Mouse (Mus musculus) 416B (cell line): ENCODE data around the gene Eef2.
A peak's percentile ranks its signal among the peaks of the same experiment; 100 is the strongest.
"Not testable (repeated sequence)": the region's sequence is repeated elsewhere in the genome, so short reads cannot be mapped to it uniquely, and the experiment has no call there.

Source experiments
- DNase-seq: peaks from one replicate; pipeline ENCODE4 v3.0.0; 2011; ENCODE audit warnings: low read depth

Gene Eef2

GRCm38 (mm10) chr10:81146296-81146695, 30.1 kb upstream of the Eef2 start:
- peak; percentile 79 for DNase-seq

DNA sequence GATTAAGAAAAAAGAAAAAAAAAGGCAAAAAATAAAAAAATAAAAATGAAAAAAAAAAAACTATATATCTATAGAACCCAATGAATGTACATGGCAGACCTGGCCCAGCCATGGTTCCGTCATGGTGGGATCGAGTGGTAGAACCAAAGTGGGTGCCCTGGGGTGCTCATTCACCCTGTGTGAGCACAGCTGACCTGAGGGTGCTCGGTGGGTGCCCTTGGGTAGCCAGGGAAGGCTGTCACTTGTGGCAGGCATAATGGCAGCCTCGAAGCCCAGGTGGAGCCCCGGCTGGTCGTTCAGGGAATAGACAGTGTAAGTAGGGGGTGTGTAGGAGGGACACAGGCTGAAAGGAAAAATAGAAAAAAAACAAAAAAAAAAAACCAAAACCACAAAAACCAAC, 25.2 kb upstream of the Eef2 start:
- no peak for DNase-seq

DNA sequence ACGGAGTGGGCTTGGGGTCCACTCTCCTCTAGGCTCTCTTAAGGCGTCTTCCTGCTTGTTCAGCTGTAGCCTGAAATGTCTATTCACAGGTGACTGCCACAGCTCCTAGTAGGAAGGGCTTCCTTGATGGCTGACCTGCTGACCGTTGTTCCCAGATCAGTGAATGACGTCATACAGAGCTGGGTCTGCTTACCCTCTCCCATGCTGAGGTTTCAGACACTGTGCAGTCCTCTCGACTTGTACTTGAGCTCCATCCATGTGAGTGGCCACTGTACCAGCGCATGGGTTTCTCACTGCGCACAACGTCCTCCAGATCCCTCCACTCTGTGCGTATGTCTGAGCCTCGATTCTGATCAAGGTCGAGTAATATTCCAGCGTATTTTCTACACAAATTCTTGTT, 23.8 kb upstream of the Eef2 start:
- no peak for DNase-seq

DNA sequence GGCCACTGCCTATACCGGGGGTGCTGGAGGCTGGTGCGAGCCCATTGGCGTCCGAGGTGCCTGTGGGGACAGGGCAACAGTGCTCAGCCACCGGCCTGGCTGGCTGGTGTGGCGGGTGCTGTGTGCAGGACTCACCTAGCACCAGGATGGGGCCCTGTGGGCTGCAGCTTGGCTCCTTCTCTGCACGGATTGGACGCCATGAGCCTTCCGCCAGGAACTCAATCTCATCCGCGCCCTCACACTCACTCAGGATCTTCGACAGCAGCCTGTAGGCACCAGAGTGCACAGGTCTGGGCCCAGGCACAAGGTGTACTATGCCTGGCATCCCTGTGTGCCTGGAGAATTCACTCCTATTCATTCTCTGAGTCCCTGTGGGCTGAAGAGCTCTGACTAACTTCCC, 22.1 kb upstream of the Eef2 start:
- no peak for DNase-seq

DNA sequence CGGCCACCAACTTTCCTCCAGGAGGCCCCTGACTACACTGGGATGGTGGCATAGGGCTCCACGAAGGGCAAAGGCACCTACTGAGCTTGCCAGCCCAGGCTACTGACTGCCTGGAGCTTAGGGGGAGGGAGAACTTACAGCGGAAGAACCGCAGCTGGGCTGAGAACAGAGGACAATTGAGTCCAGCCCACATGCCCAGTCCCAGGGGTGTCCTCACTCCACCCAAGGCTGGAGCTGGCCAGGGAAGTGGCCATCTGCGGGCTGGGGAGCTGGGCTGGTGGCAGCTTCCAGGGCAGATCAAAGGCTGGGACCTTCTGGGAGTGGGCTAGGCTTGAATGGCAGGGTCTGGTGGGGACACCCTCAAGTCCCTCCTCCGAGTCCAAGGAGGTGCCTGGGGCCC, 21.7 kb upstream of the Eef2 start:
- no peak for DNase-seq

DNA sequence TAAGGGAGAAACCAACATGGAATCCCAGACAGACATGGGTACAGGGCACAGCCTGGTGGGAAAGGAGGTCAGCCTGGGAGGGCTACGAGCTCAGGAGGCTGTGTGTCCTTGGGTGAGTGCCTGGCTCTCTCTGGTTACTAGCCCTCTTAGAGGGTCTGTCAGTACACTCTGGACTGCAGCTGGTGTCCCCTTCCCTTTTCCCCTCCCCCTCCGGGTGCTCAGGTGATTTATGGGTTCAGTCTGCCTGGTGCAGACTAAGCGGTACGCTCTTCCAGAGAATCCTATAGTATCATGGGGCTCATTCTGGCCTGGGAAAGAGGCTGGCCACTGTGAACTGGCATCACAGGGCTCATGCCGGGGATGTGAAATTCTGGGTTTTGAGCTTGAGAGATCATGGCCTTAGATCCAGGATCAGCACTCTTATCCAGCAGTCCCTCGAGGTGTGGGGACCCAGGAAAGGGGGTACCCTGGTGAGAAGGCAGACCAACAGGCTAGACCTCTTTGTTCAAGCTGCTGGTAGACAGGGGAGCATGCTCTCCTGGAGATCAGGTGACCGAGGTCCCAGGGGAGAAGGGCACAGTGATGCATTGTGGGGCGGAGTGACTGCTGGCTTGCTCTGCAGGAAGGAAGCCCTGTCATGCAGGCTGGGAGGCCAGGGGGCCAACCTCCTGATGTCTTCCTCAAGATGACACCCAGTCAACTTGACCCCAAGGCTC, 14.7 kb upstream of the Eef2 start:
- DNase-seq = peak; percentile 74

DNA sequence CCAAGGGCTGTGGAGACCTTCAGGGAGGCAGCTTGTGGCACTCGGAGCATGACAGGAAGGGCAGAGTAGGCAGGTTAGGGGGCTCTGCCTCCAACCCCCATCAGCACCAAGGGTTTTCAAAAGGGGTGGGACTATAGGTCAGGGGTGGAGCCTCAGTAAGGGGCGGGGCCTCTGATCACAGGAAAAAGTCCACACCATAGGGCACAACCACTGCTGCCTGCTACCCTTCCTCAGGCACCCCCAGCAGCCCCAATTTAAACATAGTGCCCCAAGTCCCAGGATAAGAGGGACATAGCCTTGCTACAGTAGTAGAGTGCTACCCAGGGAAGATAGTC, 14.1 kb upstream of the Eef2 start:
- DNase-seq = no peak

DNA sequence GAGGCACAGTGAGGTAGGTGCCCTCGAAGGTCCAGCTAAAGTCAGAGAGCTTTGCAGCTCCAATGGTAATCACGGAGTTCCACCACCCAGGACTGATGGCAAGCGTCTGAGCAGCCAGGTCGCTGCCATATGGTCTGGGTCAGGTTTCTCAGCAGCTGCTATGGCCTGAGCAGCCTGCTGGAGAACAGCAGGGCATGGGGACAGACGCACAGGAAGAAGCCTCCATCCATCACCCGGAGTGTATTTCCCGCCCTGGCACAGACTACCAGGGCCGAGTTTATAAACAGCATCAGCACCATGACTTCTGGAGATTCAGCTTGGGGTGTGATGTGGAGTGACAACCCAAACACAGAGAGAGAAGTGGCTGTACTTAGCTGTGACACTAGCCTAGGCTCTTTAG, 11.3 kb upstream of the Eef2 start:
- DNase-seq = no peak

DNA sequence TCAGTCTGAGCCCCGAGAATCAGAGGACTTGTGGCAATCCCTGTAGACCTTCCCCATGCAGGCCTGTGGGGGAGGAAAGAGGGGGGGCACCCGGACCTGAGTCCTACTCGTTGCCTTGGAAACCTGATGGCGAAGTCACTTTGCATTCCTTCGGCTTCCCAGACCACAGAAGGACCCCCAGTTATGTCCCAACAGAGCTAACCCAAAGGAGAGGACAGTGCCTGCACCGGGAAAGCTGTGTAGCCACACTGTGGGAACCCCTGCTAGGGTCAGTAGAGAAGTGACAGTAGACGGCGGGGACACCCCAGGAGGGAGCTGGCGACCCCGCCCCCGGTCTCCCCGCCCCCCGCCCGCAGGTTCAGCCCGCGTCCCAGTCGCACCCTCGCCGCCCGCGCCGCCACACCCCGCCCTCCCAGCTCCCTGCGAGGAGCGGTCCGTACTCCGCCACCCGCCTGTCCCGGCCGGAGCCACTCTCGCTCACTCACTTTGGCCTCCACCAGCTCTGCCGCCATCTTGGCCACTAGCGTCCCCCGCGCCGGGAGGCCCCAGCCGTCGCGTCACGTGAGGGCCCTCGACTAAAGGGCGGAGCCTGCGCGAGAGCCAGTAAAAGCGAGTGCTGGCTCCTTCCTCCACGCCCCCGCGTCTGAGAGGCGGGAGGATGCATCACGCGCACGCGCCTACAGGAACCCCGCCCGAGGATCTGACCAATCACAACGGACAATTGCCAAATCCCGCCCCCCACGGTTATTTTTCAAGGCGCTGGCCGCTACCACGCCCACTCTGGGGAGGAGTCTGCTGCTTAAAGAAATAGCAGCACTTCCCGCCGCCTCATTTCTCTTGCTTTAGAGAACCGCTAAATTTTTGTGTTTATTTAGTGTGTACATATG, 9.0 kb upstream of the Eef2 start, which contains the start of gene Pias4:
Gene Pias4 (minus strand): TSS at position 724 of the 887 bp plus-strand sequence.
- DNase-seq = peak; percentile 100

- no peak for DNase-seq
Observed at GRCm38 (mm10) chr10:81168087-81168431, 8.4 kb upstream of the Eef2 start.

DNA sequence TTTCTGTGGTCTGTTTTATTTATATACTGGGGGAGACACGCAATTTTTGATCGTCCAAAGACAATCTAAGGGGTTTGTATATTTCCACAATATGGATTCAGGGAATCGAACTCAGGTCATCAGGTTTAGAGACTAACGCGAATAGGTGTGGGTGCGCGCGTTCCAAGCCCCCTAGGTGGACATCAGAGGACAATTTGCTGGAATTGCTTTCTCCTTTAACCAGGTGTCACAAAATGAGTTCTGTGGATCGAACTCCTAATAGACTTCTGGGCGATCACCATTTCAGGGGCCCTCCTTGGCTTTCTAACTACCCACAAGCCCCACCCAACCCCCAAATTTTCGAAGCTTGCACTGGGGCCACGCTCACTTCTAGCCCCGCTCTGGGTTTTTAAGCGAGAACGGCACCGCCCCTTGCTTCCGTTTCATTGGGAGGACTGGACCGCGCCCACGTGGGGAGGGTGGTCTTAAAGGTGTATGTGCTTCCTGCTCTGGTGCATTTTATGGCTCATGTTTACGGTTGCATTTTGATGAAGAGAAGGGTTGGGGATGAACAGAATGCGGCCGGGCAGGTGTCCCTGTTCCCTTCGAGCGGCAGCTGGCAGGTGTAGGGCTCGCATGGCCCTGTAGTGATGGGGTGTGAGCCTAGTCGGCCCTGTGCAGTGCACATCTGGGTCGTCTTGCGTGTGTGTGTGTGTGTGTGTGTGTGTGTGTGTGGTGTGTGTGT, 7.7 kb upstream of the Eef2 start:
- peak; percentile 96 for DNase-seq

DNA sequence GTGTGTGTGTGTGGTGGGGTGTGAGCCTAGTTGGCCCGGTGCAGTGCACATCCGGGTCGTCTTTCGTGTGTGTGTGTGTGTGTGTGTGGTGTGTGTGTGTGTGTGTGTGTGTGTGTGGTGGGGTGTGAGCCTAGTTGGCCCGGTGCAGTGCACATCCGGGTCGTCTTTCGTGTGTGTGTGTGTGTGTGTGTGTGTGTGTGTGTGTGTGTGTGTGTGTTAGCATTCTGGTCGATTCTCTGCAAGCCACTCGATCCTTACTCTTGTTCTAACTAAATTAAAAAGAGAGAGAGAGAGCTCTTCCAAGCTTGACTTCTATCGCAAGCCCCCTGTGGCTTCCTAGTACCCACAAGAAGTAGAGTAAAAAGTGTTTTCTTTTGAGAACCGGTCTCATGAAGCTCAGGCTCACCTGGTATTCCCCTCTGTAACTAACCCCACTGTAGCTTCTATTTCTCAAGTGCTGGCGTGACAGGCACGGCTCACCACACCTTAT, 7.0 kb upstream of the Eef2 start:
- DNase-seq = peak; percentile 75

DNA sequence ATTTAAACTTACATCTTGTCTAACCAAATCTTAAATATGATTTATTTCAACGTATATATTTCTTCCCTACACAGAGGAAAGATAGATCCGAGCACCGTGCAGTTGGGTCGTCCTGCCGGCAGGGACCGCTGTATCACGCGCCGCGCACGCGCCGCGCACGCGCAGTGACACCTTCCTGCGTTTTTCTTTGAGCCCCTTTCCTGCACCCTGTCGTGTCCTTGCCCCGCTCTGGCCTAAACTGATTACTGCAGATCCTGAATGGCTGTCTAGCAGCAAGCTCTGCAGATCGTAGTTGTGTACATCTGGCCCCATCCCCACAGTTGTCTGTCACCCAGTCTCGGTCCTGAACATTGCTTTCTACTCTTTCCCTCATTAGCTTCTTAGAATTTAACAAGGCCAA, 3.3 kb upstream of the Eef2 start:
- DNase-seq = peak; percentile 89

GRCm38 (mm10) chr10:81174617-81175344, 1.6 kb upstream of the Eef2 start:
- peak; percentile 92 for DNase-seq

DNA sequence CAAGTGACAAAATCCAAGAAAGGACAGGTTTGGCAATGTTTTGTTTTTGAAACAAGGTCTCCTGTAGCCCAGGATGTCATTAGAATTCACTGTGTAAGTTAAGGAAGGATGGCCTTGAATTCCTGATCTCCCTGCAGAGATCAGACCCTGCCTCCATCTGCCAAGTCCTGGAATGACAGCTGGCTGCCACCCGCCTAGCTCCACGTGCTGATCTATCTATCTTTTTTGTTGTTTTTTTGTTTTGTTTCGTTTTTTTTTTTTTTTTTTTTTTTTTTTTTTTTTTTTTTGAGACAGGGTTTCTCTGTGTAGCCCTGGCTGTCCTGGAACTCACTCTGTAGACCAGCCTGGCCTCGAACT, 1.1 kb upstream of the Eef2 start:
- not testable (repeated sequence) for DNase-seq

- DNase-seq = no peak
Observed at GRCm38 (mm10) chr10:81175936-81176465, 430 bp upstream of the Eef2 start.

GRCm38 (mm10) chr10:81177491-81177925, 1.1 kb downstream of the Eef2 start:
- peak; percentile 52 for DNase-seq

DNA sequence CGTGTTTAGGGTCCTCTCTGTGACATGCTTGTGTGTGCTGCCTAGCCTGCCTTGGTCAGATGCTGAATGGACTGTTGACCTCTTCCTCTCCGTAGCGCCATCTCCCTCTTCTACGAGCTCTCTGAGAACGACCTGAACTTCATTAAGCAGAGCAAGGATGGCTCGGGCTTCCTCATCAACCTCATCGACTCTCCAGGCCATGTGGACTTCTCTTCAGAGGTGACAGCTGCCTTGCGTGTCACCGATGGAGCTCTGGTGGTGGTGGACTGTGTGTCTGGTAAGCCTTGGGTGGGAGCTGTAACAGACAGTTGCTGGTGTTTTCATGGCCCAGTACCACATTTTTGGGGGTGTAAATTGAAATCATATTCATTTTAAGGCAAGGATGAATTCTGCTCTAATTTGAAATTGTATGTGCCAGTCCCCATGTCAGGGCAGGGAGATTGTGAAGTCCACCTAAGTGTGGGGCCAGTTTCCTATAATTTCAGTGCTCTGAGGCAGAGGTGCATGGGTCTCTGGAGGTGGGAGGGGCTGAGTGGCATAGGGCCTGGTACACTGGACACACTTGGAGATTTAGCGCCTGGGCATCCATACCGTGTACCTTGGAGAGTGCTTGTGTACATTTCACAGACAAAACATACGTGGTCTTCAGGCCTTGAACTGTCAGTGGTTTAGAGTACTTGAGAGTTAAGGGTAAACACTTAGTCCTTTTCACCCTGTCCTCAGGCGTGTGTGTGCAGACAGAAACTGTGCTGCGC, 1.7 kb downstream of the Eef2 start:
- no peak for DNase-seq

GRCm38 (mm10) chr10:81178927-81179326, 2.5 kb downstream of the Eef2 start:
- no peak for DNase-seq

- no peak for DNase-seq
Observed at GRCm38 (mm10) chr10:81179451-81180342, 3.3 kb downstream of the Eef2 start.
